Mouse (Mus musculus): Measurements from ENCODE around the gene Knstrn.

The Knstrn gene

GRCm38 (mm10) chr2:118862340-118862675, 48.5 kb downstream of the Knstrn start:
- no peak for DNase-seq

GRCm38 (mm10) chr2:118870601-118871000, 56.8 kb downstream of the Knstrn start:
- no peak for DNase-seq

GRCm38 (mm10) chr2:118871032-118871431, 57.2 kb downstream of the Knstrn start:
- no peak for DNase-seq

GRCm38 (mm10) chr2:118873018-118873417, 59.2 kb downstream of the Knstrn start:
- no peak for DNase-seq

GRCm38 (mm10) chr2:118873890-118874430, 60.2 kb downstream of the Knstrn start:
- DNase-seq = no peak

- no peak for DNase-seq
Measured at GRCm38 (mm10) chr2:118875316-118875715, 61.5 kb downstream of the Knstrn start.

- DNase-seq = no peak
Measured at GRCm38 (mm10) chr2:118876453-118876852, 62.6 kb downstream of the Knstrn start.

GRCm38 (mm10) chr2:118881019-118881418, 67.2 kb downstream of the Knstrn start:
- DNase-seq = peak; percentile 31

GRCm38 (mm10) chr2:118881956-118882355, 68.2 kb downstream of the Knstrn start:
- no peak for DNase-seq

- DNase-seq = peak; percentile 92
Measured at GRCm38 (mm10) chr2:118882840-118883679, 69.3 kb downstream of the Knstrn start.

- DNase-seq = no peak
Measured at GRCm38 (mm10) chr2:118887440-118887839, 73.6 kb downstream of the Knstrn start.

- DNase-seq = no peak
Measured at GRCm38 (mm10) chr2:118887845-118888548, 74.2 kb downstream of the Knstrn start.

GRCm38 (mm10) chr2:118891173-118891572, 77.4 kb downstream of the Knstrn start:
- DNase-seq = no peak

GRCm38 (mm10) chr2:118895990-118896913, 82.4 kb downstream of the Knstrn start:
- peak; percentile 72 for DNase-seq

GRCm38 (mm10) chr2:118896914-118897291, 83.1 kb downstream of the Knstrn start:
- DNase-seq = no peak

- no peak for DNase-seq
Measured at GRCm38 (mm10) chr2:118897392-118897791, 83.6 kb downstream of the Knstrn start.

- no peak for DNase-seq
Measured at GRCm38 (mm10) chr2:118897808-118898207, 84.0 kb downstream of the Knstrn start.

- DNase-seq = no peak
Measured at GRCm38 (mm10) chr2:118898771-118899170, 85.0 kb downstream of the Knstrn start.

- DNase-seq = no peak
Measured at GRCm38 (mm10) chr2:118899306-118899705, 85.5 kb downstream of the Knstrn start.

- peak; percentile 64 for DNase-seq
Measured at GRCm38 (mm10) chr2:118899981-118900825, 86.4 kb downstream of the Knstrn start, which contains the start of gene Bahd1. Gene Bahd1 (plus strand): TSS chr2:118900377.

GRCm38 (mm10) chr2:118900826-118901140, 87.0 kb downstream of the Knstrn start:
- DNase-seq = peak; percentile 35
